Mouse (Mus musculus) adrenal gland, adult 18-20 months (tissue): ENCODE measurements around the gene Aff1. TPM values are rescaled to one million over a fixed set of nuclear protein-coding genes. Genes with fewer than 3 reads are reported as not detected.
A peak's percentile ranks its signal among the peaks of the same experiment; 100 is the strongest.

Source experiments
- DNase-seq, 2 experiments: peaks; one replicate each; pipeline ENCODE4 v3.0.0; 2021 to 2022; ENCODE audit warnings: low spot score in 2 of 2
- total RNA-seq, 2 experiments: library from RNA; stranded (reverse); gene quantifications; 1 replicate in 1 of 2; 2 replicates in 1 of 2; pipeline ENCODE4 v1.2.3; 2021

Aff1 gene
- total RNA-seq, 2 experiments from 2014 or later = 40.3 to 43.8 TPM

DNA sequence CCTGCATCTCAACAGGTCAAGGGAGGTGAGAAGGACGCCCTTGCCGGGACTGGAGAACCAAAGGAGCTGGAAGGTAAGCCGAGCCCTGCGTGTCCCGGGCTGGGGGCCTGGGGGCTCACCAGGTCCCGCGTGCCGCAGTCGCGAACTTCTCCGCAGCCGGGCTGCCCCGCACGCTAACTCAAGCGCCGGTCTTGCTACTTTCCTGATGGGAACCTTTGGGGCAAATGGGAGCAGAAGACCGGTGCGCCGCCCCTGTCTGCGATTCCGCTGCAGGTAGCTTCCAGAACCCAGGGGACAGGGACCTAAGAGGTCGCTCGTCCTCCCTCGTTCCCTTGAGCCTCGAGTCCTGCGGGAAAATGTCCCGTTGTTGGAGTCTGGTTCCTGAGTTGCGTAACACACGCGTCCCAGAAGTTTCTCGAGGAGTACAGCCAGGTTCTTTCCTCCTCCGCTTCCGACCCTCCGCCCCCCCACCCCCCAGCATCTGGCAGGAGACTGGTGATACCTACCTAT is 412 bp downstream of the Aff1 start:
- DNase-seq = no peak

DNA sequence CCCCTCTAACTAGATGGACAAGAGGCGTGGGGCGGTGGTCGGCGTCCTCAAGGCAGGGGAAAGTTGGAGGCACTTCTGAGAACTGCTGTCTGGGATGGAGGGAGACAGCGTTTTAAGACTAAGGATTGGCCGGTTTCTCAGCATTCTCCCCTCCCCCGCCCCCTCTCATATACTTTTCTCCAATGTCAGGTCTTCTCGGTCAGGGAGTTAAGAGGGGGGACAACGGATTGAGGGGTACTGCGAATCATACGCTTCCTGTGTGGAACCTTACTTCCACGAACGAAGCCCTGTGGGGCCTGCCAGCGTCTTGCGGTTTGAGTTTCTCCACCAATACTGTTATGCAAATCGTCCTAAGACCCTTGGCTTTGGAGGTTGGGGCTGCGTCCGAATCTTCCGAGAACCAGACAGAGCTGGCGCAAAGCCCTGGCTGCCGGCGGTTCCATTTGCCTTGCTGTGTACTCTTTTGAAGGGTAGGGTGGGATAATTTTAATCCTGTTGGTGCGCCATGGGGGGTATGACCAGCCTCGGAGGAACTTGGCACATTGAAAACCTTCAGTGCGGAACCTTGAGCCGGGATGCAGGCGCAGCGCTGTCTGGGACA is 967 bp downstream of the Aff1 start:
- peak; percentile 31 for DNase-seq

DNA sequence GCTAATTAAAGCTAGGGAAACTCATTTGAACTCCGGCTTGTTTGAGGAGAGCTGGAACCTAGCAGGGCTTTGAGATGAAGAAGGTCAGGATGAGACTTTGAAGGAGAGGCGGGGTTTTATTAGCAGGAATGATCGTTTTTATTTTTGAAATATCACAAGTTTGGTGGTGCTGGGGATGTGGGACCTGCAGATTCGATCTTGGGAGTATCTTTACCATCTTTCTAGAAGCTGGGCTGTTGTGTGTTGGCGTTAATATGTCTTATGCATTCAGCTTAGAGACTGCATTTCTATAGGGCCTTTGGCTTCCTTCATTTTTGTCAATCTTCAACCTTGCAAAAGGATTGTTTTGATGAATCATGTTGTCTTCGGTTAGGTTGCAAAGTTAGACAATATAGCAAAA is 1.9 kb downstream of the Aff1 start:
- DNase-seq = no peak

DNA sequence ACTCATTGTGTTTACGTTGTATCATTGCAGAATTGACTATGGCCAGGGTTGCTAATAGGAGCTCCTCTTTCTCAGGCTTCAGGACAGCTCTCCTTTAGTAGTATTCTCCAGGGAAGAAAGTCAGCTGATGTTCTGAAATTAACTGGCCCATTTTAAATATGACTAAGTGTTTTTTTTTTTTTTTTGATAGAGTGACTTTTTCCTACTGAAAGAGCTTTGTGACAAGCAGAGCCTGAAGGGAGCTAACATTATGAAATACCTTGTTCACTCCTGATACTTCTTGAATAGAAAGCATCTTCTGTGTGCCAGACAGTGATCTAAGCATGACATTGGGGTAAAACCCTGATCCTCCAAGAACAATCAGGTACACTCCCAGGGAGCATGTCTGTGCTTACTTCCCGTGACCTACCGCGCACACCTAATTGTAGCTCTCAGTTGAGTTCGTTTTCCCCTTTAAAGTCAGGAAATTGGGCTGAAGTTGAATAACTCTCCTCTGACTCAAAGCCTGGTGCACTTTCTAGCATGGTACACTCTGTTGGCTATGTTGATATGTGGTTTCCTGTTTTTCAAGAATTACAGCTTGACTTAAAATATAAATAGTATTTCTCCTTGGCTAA is 5.8 kb downstream of the Aff1 start:
- no peak for DNase-seq

DNA sequence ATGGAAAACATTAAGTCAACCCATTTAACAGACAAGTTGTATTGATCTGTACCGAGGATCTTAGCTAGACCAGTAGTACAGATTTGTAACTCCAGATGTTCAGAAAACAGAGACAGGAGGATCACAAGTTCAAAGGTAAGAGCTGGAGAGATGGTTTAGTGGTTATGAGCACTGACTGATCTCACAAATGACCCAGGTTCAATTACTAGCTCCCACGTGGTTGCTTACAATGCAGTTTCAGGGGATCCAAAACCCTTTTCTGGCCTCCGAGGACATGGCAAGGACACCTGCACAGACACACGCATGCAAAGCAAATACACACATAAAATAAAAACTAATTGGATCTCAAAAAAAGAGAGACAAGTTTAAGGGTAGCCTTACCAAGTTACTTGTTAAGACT is 6.4 kb downstream of the Aff1 start:
- no peak for DNase-seq

DNA sequence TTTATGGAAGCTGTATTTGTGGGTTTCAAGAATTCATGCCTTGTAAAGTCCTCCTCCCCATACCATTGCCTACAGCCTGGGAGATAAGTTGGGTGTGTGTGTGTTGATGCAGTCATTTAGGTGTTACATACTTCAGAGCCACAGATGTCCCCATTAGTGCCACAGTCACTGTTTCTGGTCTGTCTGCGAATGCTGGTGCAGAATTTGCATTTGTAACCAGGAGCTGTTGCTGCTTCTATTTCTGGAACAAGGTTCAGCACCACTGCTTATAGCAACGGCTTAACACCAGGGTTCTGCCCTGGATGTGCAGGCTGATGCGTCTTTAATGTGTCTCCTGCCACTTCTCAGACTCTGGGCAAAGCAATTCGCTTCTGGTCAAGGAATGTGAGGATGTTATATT is 7.4 kb downstream of the Aff1 start:
- no peak for DNase-seq

DNA sequence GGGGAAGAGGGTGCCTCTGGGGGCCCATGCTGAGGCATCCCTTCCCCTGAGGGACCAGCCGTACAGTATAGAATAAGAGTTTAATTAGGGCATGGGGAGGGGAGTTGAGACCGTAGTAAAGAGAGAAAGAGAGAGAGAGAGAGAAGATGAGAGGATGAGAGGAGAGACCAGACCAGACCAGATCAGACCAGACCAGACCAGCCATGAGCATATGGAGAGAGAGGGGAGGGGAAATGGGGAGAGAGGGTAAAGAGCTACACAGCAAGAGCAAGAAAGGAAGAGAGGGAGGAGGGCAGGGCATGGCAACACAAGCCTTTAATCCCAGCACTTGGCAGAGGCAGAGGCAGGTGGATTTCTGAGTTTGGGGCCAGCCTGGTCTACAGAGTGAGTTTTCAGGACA is 8.5 kb downstream of the Aff1 start:
- no peak for DNase-seq

DNA sequence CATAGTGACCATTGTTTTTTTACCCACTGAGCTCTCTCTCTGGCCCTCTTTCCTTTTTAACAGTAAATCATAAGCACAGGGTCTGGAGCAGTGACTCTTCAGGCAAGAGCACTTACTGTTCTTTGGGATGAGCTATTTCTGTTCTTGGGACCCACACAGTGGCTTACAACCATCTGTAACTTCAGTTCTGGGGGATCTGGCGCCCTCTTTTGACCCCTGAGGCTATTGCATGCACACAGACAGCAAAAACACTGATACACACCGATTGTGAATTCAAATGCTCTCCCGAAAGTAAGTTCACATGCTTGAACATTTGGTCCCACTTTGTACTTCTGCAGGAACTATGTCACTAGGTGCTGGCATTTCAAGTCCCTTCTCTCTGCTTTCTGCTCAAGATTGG is 9.3 kb downstream of the Aff1 start:
- no peak for DNase-seq

DNA sequence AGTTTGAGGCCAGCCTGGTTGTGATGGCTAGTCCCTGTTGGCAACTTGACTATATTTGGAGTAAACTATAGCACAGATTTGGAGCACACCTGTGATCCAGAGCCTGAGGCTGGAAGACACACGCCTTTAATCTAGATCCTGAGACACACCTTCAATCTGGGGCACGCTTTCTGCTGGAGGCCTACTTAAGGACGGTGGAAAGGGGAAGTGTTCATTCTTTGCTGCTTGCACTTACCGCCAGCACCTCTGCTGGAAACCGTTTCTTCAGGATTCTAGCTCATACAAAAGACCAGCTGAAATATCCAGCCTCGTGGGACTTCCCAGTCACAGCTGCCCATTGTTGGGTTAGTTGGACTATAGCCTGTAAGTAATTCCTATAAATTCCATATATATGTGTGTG is 10.4 kb downstream of the Aff1 start:
- DNase-seq = no peak

DNA sequence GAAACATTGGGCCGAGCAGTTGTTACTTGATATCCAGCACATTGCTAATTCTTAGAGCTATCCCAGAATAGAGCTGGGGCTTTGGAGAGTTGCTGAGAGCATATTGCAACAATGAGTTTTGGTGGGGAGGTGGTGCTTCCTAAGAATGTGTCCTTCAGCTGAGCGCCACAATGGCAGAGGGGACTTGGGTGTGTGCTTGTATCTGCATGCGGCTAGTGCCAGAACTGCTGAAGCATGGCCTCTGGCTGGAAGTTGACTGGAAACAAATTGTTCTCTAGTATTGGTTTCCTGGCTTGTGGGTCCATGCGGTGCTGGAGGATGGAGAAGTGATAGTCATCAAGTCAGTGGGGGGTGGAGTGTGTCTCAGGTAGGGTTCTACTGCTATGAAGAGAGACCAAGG is 13.2 kb downstream of the Aff1 start:
- DNase-seq = no peak

DNA sequence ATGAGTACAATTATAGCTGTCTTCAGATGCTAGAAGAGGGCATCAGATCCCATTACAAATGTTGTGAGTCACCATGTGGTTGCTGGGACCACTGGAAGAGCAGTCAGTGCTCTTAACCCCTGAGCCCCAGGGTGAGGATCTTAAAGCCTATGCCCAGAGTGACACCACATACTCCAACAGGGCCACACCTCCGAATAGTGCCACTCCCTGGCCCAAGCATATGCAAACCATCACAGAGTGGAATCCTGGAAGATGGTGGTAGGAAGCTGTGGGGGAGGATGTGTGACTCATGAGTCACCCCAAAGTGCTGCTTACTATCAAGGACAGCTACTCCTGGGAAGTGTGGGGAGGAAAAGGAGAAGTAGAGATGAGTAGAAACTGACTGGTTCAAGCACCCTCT is 13.7 kb downstream of the Aff1 start:
- DNase-seq = no peak

DNA sequence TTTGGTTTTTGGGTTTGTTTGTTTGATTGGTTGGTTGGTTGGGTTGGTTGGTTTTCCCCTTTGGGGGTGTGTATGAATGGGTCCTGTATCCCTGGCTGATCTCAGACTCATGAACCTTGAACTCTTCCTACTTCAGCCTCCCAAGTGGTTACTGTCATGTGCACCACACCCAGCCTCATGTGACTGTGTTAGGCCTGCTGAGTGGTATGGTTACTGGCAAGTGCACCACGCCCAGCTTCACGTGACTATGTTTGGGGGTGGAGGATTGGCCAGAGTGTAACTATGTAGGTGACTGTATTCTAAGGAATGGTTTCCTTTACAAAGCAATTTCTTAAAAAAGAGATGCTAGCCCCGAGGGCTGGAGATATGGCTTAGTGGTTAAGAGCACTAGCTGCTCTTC is 16.9 kb downstream of the Aff1 start:
- DNase-seq = no peak

DNA sequence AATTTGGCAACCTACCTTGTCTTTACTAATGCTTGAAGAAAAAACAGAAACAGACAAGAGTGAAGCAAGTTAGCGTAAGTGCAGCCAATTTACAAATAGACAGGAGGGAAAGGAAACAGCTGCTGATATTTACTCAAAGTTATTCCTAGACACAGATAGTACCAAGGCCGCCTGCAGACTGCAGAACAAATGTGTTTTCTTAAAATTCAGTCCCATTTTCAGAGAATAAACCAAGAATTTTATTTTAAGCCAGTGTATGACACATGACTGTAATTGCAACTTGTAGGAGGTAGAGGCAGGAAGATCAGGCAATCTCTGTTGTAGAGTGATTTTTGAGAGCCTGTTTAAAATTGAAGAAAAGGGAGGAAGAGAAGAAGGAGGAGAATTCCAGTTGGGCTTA is 19.7 kb downstream of the Aff1 start:
- no peak for DNase-seq

DNA sequence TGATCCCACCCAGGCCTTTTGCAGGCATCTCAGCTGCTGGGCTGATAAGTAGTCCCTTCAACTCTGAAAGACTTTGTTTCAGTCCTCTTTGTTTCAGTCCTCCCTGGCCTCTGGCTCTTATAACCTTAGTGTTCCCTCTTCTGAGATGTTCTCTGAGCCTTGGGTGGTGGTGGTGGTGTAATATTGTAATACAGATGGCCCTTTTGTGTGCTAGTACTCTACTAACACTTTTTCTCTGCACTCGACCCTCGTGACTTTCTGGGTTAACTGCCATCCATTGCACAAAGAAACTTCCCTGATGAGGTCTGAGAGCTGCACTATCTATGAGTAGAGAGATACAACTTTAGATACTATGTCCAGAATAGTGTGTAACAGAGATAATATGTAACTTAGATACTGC is 21.2 kb downstream of the Aff1 start:
- DNase-seq = no peak

DNA sequence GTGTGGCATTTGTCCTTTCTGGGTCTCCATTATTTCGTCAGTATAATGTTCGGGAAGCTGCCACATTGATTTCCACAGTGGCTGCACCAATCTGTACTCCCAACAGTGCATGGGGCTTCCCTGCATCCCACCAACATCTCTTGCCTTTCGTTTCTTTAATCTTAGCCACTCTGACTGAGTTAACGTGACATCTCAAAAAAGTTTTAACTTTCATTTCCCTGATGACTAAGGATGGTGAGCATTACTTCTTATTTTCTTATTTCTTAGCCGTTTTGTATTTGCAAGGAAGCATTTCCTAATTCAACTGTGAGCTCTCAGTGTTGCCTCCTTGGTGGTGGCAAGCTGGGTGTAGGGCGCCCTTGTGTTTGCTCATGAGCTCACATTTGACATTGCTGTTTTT is 22.8 kb downstream of the Aff1 start:
- DNase-seq = no peak

DNA sequence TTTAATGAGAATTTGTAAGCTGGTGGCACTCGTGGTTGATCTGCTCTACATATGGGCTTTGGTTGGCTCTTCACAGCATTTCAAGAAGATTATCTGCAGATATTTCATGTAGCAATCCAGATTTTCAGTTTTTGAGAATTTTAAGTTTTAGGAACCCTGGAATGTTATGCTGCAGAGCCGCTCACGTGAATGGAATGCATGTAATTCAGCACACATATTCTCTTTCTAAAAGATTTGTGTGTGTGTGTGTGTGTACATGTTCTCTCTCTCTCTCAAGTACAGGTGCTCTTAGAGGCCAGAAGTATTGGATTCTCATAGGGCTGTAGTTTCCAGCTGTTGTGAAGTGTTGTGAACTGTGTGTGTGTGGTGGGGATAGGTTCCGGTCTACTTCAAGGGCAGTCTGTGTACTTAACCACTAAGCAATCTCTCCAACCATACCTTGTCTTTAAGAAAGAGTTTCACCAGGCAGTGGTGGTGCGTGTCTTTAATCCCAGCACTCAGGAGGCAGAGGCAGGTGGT is 24.7 kb downstream of the Aff1 start:
- no peak for DNase-seq

DNA sequence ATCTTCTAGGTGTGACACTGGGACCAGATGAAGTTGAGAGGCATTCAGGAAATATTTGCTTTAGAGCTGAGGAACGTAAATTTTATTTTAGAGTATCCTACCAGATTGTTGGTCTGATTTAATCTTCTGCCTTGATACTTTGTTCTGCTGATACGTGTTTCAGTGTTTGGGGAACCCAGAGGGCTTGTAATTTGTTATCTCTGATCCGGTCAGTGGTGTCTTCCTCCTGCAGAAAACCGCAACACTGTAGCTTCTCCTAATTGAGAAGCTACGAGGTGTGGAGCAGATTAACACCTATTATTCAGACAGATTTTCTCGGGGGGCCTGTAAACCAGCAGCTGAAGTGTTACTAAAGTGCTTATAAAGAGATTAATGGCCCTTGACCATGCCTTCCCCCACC is 27.0 kb downstream of the Aff1 start:
- DNase-seq = no peak

DNA sequence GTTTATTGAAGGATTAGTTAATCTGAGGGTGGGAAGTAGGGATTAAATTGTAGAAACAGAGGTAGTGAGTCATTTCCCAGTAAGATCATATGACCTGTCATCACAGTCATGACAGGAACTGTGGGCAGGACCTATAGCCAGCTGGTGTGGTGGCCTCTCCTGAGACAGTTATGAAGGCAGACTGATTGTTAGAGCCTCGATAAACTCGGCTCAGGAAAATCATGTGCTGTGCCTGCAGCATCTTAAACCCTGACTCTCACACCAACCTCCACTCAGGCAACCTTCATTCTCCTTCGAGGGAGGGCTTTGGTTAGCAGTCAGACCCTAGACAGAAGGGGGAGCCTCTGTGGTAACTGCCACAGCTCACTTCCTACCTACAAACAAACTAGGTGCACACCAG is 27.7 kb downstream of the Aff1 start:
- DNase-seq = no peak

DNA sequence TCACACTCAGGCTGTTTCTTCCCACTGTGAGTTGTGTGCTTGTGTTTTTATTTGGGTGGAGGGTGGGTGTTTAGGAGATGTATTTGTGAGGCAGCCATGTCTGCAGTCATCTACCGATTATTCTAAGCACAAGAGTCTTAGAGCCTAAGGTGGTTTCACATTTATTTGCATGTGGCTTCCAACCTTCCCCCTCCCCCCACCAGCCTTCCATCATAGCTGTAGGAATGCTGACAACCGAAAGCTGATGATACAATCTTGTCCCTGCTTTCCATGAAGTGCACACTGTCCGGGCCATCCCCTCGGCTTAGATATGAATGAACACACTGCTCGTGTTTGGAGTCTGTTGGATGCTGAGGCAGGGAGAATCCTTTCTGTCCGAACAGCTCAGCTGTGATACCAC is 28.8 kb downstream of the Aff1 start:
- DNase-seq = no peak

DNA sequence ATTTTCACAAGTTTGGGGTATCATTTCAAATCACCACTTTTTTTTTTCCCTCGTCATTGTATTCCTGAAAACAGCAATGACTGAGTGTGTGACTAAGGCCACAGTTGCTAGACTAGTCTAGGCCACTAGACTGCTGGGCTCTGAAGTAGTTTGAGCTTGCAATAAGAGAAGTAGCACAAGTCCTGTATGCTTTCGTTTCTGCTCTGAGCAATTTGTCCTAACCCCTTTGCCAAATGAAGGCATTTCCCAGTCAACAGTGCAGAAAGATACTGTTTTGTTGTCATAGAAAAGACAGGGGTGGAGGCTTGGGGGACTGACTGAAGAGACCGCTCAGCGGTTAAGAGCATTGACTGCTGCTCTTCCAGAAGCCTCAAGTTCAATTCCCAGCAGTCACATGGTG is 29.3 kb downstream of the Aff1 start:
- DNase-seq = no peak

DNA sequence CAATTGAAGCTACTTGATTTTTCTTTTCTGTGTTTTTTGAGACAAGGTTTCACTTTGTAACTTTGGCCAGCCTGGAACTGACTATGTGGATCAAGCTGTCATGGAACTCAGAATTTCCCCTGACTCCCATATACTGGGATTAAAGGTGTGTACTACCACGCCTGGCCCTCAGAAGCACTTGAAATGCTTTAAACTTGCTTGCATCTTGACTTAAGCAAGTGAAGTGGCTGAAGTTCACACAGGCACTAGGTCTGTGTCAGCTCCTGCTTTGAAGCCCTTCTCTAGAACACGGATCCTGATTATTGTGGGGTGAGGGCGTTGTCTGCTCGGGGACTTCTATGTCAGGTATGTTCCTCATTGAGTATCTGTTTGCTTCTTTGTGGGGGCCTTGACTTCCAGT is 30.5 kb downstream of the Aff1 start:
- no peak for DNase-seq

DNA sequence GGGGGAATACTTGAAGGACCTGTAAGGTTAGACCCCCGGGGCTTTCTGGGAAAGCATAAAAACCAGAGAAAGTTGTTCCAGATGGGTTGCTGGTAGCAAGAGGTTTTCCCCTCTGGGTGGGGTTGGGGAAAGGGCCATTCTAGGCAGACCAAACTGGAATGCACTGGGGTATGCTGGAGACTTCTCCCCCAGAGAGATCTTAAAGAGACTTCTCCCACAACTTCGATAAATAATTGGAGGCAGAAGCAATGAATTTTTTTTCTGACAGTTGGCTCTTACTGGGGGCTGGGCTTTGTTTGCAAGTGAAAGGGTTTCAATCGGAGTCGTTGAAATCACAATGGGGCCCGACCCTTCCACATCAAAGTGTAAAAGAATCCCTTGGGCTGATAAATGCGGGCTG is 32.2 kb downstream of the Aff1 start:
- DNase-seq = no peak

DNA sequence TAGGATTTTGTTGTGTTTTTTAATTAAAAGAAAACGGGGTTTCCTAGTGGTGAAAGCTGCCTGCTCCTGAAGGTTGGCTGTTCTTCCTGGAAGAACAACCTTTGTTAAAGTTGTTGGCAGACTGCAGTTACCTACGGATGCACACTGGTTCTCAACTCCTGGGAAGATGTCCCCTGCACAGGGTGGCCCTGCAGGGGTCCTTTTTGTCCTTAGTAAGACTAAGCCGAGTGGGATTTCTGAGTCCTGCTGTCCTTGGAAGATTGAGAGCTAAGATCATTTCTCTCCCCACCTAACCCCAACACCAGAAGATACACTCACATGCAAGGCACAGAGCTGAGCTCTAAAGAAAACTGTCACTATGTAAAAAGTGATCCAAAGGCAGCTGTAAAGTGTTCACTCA is 32.6 kb downstream of the Aff1 start:
- DNase-seq = no peak
